Mouse (Mus musculus): ENCODE data around the gene Dync1li1.
"Not testable (repeated sequence)": the region's sequence is repeated elsewhere in the genome, so short reads cannot be mapped to it uniquely, and the experiment has no call there.

Dync1li1 gene

DNA sequence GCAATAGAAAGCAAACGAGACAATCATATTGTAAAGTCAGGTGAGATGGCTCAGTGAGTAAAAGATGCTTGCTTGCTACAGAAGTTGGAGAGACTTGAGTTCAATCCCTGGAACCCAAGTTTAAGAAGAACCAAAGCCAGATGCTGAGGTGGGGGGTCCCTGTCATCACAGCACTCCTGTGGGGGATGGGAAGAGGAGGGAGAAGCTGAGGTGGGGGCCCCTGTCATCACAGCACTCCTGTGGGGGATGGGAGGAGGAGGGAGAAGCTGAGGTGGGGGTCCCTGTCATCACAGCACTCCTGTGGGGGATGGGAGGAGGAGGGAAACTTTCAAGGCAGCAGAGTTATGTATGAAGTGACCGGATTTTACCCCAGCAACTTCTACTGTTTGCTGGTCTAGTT, 15.0 kb upstream of the Dync1li1 start:
- no peak for DNase-seq (ENCODE audit: low spot score)

DNA sequence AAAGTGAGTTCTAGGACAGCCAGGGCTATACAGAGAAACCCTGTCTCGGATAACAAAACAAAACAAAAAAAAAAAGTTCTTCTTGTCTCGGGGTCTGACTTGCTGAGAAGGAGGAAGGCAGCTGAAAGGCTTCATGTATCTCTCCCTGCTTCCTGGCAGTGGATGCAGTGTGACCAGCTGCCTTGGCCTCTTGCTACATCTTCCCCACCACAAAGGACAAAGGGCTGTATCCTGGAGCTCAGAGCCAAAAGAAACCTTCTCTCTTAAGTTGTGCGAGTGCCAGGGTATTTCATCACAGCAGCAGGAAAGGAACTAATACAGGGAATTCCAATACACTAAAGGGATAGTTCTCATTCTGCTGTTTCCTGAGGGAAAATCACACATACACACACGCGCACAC, 10.0 kb upstream of the Dync1li1 start:
- no peak for DNase-seq (ENCODE audit: low spot score)

DNA sequence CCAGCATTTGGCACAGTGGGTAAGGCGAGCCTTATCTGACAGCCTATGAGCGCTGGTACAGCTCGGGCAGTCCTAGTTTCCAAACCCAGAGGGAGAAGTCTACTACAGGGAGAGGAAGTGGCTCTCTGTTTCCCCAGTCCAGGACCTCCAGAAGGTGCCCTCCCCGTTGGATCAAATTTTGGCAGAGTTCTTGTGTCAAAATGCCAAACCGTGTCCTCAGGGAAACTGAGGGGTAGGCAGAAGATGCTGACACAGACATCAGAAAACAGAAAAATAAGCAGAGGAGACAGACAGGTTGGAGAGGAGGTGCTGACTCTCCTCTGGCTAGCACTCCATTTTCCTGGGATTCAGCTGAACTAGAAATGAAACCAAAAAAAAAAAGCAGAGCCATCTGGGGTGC, 8.6 kb upstream of the Dync1li1 start:
- DNase-seq (ENCODE audit: low spot score) = no peak

DNA sequence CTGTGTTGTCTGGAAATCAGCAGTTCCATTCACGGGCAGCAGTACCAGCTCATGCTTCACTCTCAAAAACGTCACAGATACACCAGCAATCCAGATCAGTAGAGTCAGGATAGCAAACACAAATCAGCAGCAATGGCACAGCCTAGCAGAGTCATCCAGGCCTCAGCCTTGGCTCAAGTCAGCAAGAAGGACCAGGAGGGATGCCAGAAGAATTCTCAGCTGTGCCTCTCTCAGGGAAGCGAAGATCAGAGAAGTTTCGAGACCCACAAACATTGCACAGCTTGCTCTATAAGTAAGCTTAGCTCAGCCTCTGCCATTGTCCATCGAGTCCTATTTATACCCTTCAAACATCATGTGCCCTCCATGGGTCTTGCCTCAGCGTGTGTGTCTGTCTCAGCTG, 8.1 kb upstream of the Dync1li1 start:
- no peak for DNase-seq (ENCODE audit: low spot score)

DNA sequence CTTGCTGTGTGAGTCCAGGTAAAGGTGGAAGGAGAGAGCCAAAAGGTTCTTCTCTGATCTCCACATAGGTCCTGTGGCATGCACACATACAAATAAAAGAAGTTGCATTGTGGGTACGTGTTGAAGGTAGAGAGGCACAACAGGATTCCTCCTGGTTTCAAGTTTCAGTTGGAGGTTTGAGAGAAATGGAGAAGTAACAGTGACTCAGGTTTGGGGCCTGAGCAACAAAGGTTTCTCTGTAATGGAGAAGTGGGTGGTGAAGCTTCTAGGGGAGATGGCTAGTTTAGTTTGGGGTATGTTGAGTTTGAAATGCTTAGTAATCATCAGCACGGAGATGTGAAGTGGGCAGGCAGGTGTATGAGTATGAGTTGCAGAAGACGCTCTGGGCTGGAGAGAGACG, 6.4 kb upstream of the Dync1li1 start:
- no peak for DNase-seq (ENCODE audit: low spot score)

DNA sequence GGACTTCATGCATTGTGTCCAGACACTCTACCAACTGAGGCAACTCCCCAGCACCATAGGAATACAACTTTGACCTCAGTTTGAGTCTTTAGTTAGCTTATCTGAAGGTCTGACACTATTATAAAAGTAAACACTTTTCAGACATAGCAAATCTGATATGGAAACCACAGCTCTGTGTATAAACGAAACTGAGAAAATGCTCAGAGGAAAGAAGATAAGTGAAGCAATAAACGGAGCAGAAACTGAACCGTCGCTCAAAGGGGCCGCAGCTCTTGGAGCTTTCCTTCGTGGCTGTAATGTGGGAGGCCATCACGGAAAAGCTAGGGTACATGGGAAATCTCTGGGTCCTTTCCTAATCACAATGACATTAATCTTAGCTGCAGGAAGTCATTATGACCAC, 2.3 kb upstream of the Dync1li1 start:
- no peak for DNase-seq (ENCODE audit: low spot score)

DNA sequence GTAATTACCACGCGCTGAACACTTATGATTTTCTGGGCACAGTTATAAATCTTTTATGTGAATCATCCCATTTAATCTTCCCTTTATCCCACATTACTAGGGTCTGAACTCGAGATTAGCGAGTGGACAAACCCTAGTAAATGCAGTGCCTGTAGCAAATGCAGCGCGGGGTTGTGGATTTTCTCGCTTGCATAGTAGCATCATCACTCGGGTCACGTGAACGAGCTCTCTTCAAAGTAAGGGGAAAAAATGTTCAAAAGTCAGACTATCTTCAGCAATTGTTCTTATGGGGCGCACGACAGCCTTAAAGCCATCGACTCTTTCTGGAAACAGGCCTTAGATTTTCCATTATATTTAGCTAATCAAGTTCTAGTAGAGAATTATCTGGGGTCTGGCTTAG, 951 bp upstream of the Dync1li1 start:
- no peak for DNase-seq (ENCODE audit: low spot score)

DNA sequence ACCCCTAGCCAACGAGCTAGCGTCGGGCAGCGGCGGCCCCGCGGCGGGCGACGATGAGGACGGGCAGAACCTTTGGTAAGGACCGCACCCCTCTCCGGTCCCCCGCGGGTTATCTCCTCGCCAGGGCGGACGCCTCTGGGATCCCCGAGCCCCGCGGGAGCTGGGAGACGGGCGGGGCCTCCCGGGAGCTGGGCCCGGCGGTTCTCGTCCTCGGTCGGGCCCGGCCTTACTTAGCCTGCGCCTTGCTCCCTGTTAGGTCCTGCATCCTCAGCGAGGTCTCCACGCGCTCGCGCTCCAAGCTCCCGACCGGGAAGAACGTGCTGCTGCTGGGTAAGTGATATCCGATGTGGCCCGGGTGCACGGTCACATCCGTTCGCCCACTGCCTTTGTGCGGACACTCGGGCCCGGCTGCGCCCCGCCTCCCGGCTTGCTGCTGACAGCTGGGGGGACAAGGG, 390 bp downstream of the Dync1li1 start:
- DNase-seq (ENCODE audit: low spot score) = peak; percentile 9

DNA sequence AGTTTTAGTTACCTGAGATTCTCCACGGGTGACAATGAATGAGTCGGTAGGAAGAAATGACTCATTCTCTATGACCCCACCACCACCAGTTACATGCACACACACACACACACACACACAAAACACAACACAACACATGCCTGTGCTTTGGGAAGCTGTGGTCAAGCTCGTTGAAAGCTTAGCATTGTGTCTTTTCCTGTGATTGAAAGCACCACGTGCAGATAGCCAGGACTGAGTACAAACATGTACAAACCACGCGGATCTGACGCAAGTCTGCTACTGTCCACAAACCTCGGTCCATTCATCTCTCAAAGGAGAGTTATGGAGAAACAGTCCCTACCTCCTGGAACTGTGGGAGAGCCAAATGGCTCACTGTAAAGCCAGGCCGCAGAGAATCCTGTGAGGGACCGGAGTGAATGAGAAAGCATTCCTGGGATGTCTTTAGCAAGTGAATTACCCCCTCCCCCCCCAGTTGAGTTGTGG, 1.6 kb downstream of the Dync1li1 start:
- DNase-seq (ENCODE audit: low spot score) = no peak

DNA sequence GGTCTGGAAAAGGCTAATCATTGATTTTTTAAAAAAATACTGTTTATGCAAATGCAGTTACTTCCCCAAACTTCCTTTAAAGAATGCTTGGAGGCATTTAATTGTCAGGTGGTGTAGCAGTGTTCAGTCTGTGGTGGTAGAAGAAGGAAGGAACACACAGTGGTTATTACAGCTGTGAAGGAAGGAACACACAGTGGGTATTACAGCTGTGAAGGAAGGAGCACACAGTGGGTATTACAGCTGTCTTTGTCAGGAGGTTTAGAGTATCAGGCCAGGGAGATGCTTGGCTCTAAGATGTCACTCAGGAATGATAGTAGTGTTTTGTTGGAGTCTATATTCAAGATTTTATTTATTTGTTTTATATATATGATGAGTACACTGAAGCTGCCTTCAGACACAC, 2.5 kb downstream of the Dync1li1 start:
- no peak for DNase-seq (ENCODE audit: low spot score)

DNA sequence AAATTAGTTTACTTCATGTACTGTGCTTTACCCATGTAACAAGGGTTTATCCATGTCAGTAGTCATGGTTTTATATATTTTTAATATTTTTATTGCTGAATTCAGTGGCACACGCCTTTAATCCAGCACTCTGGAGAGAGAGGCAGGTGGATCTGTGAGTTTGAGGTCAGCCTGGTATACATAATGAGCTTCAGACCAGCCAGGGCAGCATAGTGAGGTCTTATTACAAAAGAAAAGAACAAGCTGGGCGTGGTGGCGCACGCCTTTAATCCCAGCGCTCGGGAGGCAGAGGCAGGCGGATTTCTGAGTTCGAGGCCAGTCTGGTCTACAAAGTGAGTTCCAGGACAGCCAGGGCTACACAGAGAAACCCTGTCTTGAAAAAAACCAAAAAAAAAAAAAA, 7.1 kb downstream of the Dync1li1 start:
- not testable (repeated sequence) for DNase-seq (ENCODE audit: low spot score)

DNA sequence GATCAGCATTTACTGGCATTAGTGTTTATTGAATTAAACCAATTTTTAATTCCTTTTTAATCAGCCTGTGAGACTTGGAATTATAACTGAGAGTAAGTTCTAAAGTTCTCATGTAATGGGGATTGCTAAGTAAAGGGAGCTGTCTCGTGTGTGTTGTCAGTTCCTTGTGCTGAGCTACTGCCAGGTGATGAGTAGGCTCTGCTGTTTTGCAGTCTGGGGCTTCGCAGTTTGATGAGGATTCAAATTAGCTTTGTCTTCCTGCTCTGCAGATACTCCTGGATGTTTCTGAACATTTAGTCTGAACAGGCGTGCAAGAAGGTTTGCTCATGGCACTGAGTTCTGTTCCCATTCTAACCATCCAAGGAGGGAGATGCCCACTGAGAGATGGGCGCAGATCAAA, 8.5 kb downstream of the Dync1li1 start:
- no peak for DNase-seq (ENCODE audit: low spot score)

DNA sequence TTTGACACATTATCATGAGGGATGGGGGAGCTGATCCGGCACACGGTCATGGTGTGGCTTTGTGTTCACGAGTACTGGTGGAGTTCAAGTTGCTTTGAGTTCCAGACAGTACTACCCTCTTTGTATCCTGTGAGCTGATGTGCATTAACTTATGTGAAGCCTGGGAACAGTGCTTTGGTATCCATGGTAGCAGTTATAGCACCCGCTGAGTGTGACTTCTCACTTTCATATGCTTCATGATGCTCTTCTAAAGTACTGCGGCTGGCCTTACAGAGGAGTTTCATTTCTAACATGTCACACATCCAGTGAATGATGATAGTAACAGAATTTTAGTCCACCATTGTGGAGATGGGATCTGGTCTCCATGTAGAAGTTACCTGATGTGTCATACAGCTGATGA, 9.3 kb downstream of the Dync1li1 start:
- no peak for DNase-seq (ENCODE audit: low spot score)

DNA sequence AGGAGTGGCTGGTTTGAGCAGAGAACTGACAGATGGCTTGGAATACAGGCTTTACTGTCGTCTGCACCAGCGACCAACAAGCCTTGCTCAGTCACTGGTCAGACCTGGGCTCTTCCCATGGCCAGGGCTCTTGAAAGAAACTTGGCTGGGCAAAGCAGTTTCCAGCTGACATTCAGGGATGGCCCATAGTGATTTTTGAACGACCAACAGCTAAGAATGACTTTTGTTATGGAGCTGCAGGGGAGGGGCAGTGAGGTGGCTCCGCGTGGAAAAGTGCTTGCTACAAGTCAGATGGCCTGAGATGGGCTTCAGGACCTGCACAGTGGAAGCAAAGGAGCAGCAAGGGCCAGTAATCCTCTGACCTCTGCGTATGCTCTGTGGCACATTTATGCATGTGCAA, 10.7 kb downstream of the Dync1li1 start:
- DNase-seq (ENCODE audit: low spot score) = no peak

DNA sequence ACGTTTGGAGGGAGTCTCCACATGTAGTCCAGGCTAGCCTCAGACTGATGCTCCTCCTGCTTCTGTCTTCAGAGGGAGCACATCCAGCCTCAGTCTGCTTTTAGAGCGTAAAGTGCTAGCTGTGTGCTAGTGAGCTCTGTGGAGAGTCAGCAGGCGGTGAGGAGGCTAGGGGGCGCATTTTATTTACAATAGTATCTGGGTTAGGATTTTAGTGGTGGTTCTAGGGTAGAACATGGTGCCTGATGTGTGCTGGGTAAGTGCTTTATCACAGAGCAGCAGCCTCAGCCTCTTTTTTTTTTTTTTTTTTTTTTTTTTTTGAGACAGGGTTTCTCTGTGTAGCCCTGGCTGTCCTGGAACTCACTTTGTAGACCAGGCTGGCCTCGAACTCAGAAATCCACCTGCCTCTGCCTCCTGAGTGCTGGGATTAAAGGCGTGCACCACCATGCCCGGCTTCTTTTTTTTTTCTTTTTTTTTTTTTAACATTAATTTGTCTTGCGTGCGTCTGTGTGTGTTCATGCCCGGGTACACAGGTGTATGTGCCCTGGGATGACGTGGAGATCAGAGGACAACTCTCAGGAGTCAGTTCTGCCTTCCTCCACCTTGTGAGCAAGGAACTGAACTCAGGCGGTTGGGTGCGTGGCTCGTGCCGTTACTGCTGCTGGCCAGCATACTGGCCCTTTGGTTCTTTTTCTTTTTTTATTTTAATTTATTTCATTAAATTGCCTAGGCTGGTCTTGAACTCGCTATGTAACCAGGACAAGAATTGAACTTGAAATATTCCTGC, 11.5 kb downstream of the Dync1li1 start:
- DNase-seq (ENCODE audit: low spot score) = no peak

DNA sequence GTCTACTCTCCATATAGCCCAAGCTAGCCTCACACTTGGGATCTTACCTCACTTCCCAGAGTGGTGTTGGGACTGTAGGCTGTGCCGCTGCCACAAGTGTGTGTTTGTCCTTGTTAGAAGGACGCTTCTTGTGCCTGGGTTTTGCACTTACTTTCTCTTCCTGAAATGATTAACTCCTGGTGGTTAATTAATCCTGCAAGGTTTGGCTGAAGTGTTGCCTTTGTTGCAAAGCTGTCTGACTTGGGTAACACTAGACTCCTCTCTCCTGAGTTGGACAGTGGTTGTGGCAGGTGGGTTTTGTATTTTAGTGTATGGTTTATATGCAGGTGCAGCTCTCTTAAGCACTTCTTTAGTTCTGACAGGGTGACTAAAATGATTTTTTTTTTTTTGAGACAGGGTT, 12.4 kb downstream of the Dync1li1 start:
- DNase-seq (ENCODE audit: low spot score) = no peak

DNA sequence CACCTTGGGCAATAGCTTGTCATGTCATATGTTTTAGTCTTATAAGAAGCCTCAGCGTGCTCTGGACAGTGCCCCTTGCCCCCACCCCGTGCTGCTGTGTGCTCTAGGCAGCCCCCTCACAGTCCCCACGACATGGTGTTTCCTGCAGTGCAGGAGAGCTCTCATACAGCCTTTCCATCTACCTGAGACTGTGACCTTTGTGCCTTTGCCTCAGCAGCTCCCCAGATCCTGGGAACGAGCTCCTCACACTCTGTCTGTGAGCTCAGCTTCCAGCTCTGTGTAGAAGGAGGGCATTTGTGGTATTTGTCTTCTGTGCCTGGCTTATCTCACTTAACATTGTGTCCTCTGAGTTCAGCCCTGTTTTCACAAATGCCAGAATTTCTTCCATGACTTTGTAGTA, 13.3 kb downstream of the Dync1li1 start:
- DNase-seq (ENCODE audit: low spot score) = no peak

DNA sequence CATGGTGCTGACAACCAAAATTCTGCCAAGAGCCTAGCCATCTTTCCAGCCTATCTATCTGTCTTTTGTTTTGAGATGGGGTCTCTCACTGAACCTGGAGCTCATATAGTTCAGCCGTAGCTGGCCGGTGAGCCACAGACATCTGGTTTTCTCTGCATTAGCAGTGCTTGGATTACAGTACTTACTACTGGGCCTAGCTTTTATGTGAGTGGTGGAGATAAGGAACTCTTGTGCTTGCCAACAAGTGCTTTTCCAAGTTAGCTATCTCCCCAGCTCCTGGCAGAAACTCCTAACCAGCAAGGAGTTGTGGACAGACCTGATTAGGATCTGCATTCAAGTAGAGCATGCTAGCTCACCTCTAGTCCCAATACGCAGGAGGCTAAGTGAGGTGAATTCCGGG, 19.2 kb downstream of the Dync1li1 start:
- DNase-seq (ENCODE audit: low spot score) = no peak

DNA sequence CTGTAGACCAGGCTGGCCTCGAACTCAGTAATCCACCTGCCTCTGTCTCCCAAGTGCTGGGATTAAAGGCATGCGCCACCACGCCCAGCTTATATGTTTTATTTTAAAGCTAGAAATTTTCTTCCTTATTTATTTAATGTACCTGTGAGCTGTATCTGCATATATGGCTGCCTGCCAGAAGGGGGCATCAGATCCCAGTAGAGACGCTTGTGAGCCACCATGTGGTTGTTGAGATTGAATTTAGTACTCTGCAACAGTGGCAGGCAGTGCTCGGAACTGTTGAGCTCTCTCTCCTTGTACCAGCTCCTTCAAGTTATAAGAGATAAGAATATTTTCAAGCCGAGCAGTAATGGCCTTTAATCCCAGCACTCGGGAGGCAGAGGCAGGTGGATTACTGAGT, 21.8 kb downstream of the Dync1li1 start:
- DNase-seq (ENCODE audit: low spot score) = no peak

DNA sequence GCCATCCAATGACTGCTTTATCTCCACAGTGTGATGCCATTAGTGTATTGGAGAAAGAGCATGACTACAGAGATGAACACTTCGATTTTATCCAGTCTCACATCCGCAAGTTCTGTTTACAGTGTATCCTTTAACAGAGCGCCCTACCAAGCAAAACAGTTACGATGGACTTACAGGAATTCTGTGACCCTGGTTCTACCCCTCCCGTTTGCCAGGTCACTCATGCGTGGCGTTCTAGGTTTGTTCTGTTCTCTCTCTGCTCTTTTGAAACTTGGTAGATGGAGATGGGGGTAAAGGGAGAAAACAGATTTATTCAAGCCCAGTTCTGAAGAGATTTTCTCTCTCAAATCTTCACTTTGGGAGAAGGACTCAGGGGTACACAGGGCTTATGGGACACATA, 24.9 kb downstream of the Dync1li1 start:
- no peak for DNase-seq (ENCODE audit: low spot score)

DNA sequence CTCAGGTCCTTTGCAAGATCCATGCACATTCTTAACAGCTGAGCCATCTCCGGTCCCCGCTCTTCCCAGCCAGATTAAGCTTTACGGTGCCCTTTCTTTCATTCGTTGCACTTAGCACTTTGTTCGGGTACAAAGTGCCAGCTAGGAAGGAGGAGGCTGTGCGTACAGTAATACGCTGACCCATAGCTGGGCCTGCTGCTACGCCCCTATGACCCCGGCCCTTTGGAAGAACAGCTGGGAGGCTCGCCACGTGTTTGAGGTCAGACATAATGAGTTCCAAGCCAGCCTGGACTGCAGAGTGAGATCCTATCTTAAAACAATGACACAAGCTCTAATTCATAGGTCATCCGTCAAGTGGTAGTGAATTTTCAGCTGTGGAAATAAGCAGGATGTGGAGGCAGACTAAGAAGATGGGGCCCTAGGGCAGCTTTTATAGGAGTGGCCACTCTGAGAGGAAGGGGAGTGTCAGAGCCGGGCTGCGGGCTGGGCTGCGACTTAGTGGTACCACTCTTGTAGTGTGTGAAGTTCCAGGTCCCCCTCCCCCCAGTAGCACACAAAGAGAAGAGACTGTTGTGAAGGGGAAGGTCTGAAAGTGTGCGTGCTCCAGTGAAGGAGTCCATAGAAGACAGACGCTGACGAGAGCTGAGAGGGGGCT, 28.2 kb downstream of the Dync1li1 start:
- no peak for DNase-seq (ENCODE audit: low spot score)

DNA sequence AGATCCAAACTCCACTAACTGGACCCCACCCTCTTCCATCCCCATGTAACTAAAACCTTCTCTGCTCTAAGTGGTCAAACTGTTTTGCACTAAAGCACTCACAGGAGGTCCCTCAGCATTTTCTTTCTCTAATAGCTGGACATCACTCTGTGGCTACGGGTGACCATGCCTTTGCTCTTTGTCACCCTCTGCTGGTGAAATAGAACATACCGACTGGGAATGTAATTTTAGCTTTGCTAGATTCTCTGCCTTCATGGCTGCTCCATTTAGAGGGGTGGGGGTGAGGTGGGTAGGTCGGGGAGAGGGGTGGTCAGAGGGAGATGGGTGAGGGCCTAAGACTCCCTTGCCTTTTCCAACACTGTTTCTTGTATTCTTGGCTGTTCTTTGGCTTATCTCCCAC, 38.7 kb downstream of the Dync1li1 start:
- no peak for DNase-seq (ENCODE audit: low spot score)

DNA sequence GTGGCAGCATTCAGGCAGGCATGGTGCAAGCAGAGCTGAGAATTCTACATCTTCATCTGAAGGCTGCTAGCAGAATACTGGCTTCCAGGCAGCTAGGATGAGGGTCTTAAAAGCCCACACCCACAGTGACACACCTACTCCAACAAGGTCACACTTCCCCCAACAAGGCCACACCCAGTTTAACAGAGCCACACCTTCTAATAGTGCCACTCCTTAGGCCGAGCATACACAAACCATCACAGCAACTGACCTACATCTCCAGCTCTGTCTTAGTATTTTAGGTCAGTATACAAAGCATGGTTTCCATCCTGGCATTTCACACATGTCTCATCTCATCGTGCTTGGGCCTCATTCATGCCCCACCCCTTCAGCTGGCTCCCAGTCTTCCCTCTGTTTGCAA, 39.8 kb downstream of the Dync1li1 start:
- not testable (repeated sequence) for DNase-seq (ENCODE audit: low spot score)

All from ovary, postnatal 10 days (tissue).